Mouse (Mus musculus): ENCODE results near the gene Tbc1d22a. TPM values are rescaled to one million over a fixed set of nuclear protein-coding genes. Genes with fewer than 3 reads are reported as not detected.

Gene Tbc1d22a
- polyA plus RNA-seq, 1 experiment from 2014 or later = 15.3 TPM

- no peak overlapping the region for H3K9ac ChIP-seq (ENCODE audit: low read depth, low read length)
- ATAC-seq = no peak
- no peak overlapping the region for H3K27ac ChIP-seq (ENCODE audit: low read depth, low read length)
- no peaks in the 10 kb centered on the region for H3K4me1 ChIP-seq (replicated peaks; ENCODE audit: control insufficient read depth, insufficient read depth, low read length)
- H3K9me3 ChIP-seq (ENCODE audit: control insufficient read depth) = no peaks in the 10 kb centered on the region
- whole genome bisulfite sequencing = 32% methylated on average over 10 of the region's 10 CpGs
- no peak overlapping the region for H3K4me2 ChIP-seq (replicated peaks; ENCODE audit: low read depth)
- no peaks in the 10 kb centered on the region for H3K27me3 ChIP-seq (replicated peaks; ENCODE audit: control insufficient read depth, insufficient read depth, low read length)
- no peak overlapping the region for H3K4me3 ChIP-seq (ENCODE audit: low read depth, low read length)
- H3K36me3 ChIP-seq (ENCODE audit: control insufficient read depth, insufficient read depth) = peaks cover 38% of the 10 kb centered on the region
- peak; percentile 90 for TF ChIP-seq CTCF (IDR thresholded peaks at IDR 0.05; ENCODE audit: low read depth)
Observed at GRCm38 (mm10) chr15:86239801-86240200, 25.5 kb downstream of the Tbc1d22a start.

- Histone ChIP-seq H3K27me3 (replicated peaks; ENCODE audit: control insufficient read depth, insufficient read depth, low read length) (no peaks in the 10 kb centered on the region), H3K4me3 (ENCODE audit: low read depth, low read length) (no peak overlapping the region), H3K4me2 (replicated peaks; ENCODE audit: low read depth) (no peak overlapping the region), H3K9me3 (ENCODE audit: control insufficient read depth) (no peaks in the 10 kb centered on the region), H3K9ac (ENCODE audit: low read depth, low read length) (no peak overlapping the region), H3K4me1 (replicated peaks; ENCODE audit: control insufficient read depth, insufficient read depth, low read length) (no peaks in the 10 kb centered on the region), H3K27ac (ENCODE audit: low read depth, low read length) (no peak overlapping the region), H3K36me3 (ENCODE audit: control insufficient read depth, insufficient read depth) (peaks cover 26% of the 10 kb centered on the region)
- TF ChIP-seq CTCF (IDR thresholded peaks at IDR 0.05; ENCODE audit: low read depth) = peak; percentile 79
- ATAC-seq = no peak
- 42% methylated on average over 8 of the region's 8 CpGs for WGBS
Observed at GRCm38 (mm10) chr15:86243708-86244107, 29.4 kb downstream of the Tbc1d22a start.

GRCm38 (mm10) chr15:86244380-86244779 is 30.1 kb downstream of the Tbc1d22a start:
- no peaks in the 10 kb centered on the region for H3K9me3 ChIP-seq (ENCODE audit: control insufficient read depth)
- no peak overlapping the region for H3K27ac ChIP-seq (ENCODE audit: low read depth, low read length)
- 78% methylated on average over 2 of the region's 2 CpGs for WGBS
- H3K4me1 ChIP-seq (replicated peaks; ENCODE audit: control insufficient read depth, insufficient read depth, low read length) = no peaks in the 10 kb centered on the region
- no peak for ATAC-seq
- H3K4me2 ChIP-seq (replicated peaks; ENCODE audit: low read depth) = no peak overlapping the region
- H3K4me3 ChIP-seq (ENCODE audit: low read depth, low read length) = no peak overlapping the region
- H3K27me3 ChIP-seq (replicated peaks; ENCODE audit: control insufficient read depth, insufficient read depth, low read length) = no peaks in the 10 kb centered on the region
- no peak for TF ChIP-seq CTCF (IDR thresholded peaks at IDR 0.05; ENCODE audit: low read depth)
- H3K36me3 ChIP-seq (ENCODE audit: control insufficient read depth, insufficient read depth) = peaks cover 22% of the 10 kb centered on the region
- no peak overlapping the region for H3K9ac ChIP-seq (ENCODE audit: low read depth, low read length)

GRCm38 (mm10) chr15:86250269-86250668 is 36.0 kb downstream of the Tbc1d22a start:
- no peak overlapping the region for H3K9ac ChIP-seq (ENCODE audit: low read depth, low read length)
- peak; percentile 80 for TF ChIP-seq CTCF (IDR thresholded peaks at IDR 0.05; ENCODE audit: low read depth)
- H3K9me3 ChIP-seq (ENCODE audit: control insufficient read depth) = no peaks in the 10 kb centered on the region
- peaks cover 6% of the 10 kb centered on the region; the same call in 1 of the 2 replicates for H3K36me3 ChIP-seq (ENCODE audit: control insufficient read depth, insufficient read depth)
- ATAC-seq = no peak
- no peaks in the 10 kb centered on the region for H3K27me3 ChIP-seq (replicated peaks; ENCODE audit: control insufficient read depth, insufficient read depth, low read length)
- no peak overlapping the region for H3K4me2 ChIP-seq (replicated peaks; ENCODE audit: low read depth)
- H3K4me1 ChIP-seq (replicated peaks; ENCODE audit: control insufficient read depth, insufficient read depth, low read length) = no peaks in the 10 kb centered on the region
- H3K27ac ChIP-seq (ENCODE audit: low read depth, low read length) = no peak overlapping the region
- H3K4me3 ChIP-seq (ENCODE audit: low read depth, low read length) = no peak overlapping the region
- WGBS = 71% methylated on average over 9 of the region's 9 CpGs

GRCm38 (mm10) chr15:86252130-86252529 is 37.9 kb downstream of the Tbc1d22a start:
- no peak for ATAC-seq
- Histone ChIP-seq H3K4me1 (replicated peaks; ENCODE audit: control insufficient read depth, insufficient read depth, low read length) (no peaks in the 10 kb centered on the region), H3K27ac (ENCODE audit: low read depth, low read length) (no peak overlapping the region), H3K9ac (ENCODE audit: low read depth, low read length) (no peak overlapping the region), H3K9me3 (ENCODE audit: control insufficient read depth) (no peaks in the 10 kb centered on the region), H3K4me2 (replicated peaks; ENCODE audit: low read depth) (no peak overlapping the region), H3K36me3 (ENCODE audit: control insufficient read depth, insufficient read depth) (no peaks in the 10 kb centered on the region), H3K4me3 (ENCODE audit: low read depth, low read length) (no peak overlapping the region), H3K27me3 (replicated peaks; ENCODE audit: control insufficient read depth, insufficient read depth, low read length) (no peaks in the 10 kb centered on the region)
- TF ChIP-seq CTCF (IDR thresholded peaks at IDR 0.05; ENCODE audit: low read depth) = no peak

GRCm38 (mm10) chr15:86252684-86253083 is 38.4 kb downstream of the Tbc1d22a start:
- no peak overlapping the region for H3K4me3 ChIP-seq (ENCODE audit: low read depth, low read length)
- no peaks in the 10 kb centered on the region for H3K9me3 ChIP-seq (ENCODE audit: control insufficient read depth)
- no peaks in the 10 kb centered on the region for H3K36me3 ChIP-seq (ENCODE audit: control insufficient read depth, insufficient read depth)
- H3K9ac ChIP-seq (ENCODE audit: low read depth, low read length) = no peak overlapping the region
- no peaks in the 10 kb centered on the region for H3K27me3 ChIP-seq (replicated peaks; ENCODE audit: control insufficient read depth, insufficient read depth, low read length)
- H3K4me1 ChIP-seq (replicated peaks; ENCODE audit: control insufficient read depth, insufficient read depth, low read length) = no peaks in the 10 kb centered on the region
- H3K27ac ChIP-seq (ENCODE audit: low read depth, low read length) = no peak overlapping the region
- peak; percentile 42 for TF ChIP-seq CTCF (IDR thresholded peaks at IDR 0.05; ENCODE audit: low read depth)
- 40% methylated on average over 4 of the region's 4 CpGs for WGBS
- ATAC-seq = no peak
- no peak overlapping the region for H3K4me2 ChIP-seq (replicated peaks; ENCODE audit: low read depth)

- no peaks in the 10 kb centered on the region for H3K27me3 ChIP-seq (replicated peaks; ENCODE audit: control insufficient read depth, insufficient read depth, low read length)
- no peak overlapping the region for H3K4me3 ChIP-seq (ENCODE audit: low read depth, low read length)
- WGBS = 64% methylated on average over 10 of the region's 10 CpGs
- no peaks in the 10 kb centered on the region for H3K4me1 ChIP-seq (replicated peaks; ENCODE audit: control insufficient read depth, insufficient read depth, low read length)
- H3K9ac ChIP-seq (ENCODE audit: low read depth, low read length) = no peak overlapping the region
- TF ChIP-seq CTCF (IDR thresholded peaks at IDR 0.05; ENCODE audit: low read depth) = no peak
- no peak overlapping the region for H3K27ac ChIP-seq (ENCODE audit: low read depth, low read length)
- no peaks in the 10 kb centered on the region for H3K36me3 ChIP-seq (ENCODE audit: control insufficient read depth, insufficient read depth)
- no peak for ATAC-seq
- no peak overlapping the region for H3K4me2 ChIP-seq (replicated peaks; ENCODE audit: low read depth)
- H3K9me3 ChIP-seq (ENCODE audit: control insufficient read depth) = no peaks in the 10 kb centered on the region
Observed at GRCm38 (mm10) chr15:86253411-86253810, 39.2 kb downstream of the Tbc1d22a start.

Measured in intestine, postnatal 0 days (tissue).